Mouse (Mus musculus) intestine, embryonic 14.5 days (tissue): ENCODE data around the gene Sema4b. TPM values are rescaled to one million over a fixed set of nuclear protein-coding genes. Genes with fewer than 3 reads are reported as not detected.
A peak's percentile ranks its signal among the peaks of the same experiment; 100 is the strongest.

Experiments used
- ATAC-seq: fragments of 200-750 bp; cut with Nextera tagmentation; replicated peaks from 2 replicates; pipeline ENCODE4 v1.8.0; 2017; ENCODE audit warnings: low read depth, moderate number of reproducible peaks, moderate TSS enrichment, moderate library complexity; ENCODE audit not compliant: low FRiP score, low TSS enrichment
- DNase-seq: peaks from one replicate; pipeline ENCODE4 v3.0.0-alpha.2; 2018; ENCODE audit warnings: low spot score
- H3K27ac ChIP-seq: fragments of 300-500 bp; sonication (generic); 2 replicates; pipeline ENCODE4 v1.5.1; 2014; ENCODE audit warnings: low read depth, mild to moderate bottlenecking, control low read depth
- H3K27me3 ChIP-seq: fragments of 300-500 bp; sonication (generic); replicated peaks from 2 replicates; pipeline ENCODE4 v1.6.1; 2014; ENCODE audit warnings: low read length, control low read depth; ENCODE audit not compliant: control insufficient read depth, insufficient read depth
- H3K36me3 ChIP-seq: fragments of 300-500 bp; sonication (generic); 2 replicates; pipeline ENCODE4 v1.6.1; 2014; ENCODE audit warnings: low read length, control low read depth; ENCODE audit not compliant: control insufficient read depth, insufficient read depth
- H3K4me1 ChIP-seq: fragments of 300-500 bp; sonication (generic); replicated peaks from 2 replicates; pipeline ENCODE4 v1.6.1; 2014; ENCODE audit warnings: low read length, control low read depth, mixed read lengths; ENCODE audit not compliant: control insufficient read depth, insufficient read depth
- H3K4me2 ChIP-seq: fragments of 300-500 bp; sonication (generic); 2 replicates; pipeline ENCODE4 v1.6.1; 2014; ENCODE audit warnings: low read length
- H3K4me3 ChIP-seq: fragments of 300-500 bp; sonication (generic); 2 replicates; pipeline ENCODE4 v1.5.1; 2014; ENCODE audit warnings: low read depth, low read length, control low read depth, mixed read lengths
- H3K9ac ChIP-seq: fragments of 300-500 bp; sonication (generic); 2 replicates; pipeline ENCODE4 v1.6.1; 2014; ENCODE audit warnings: mild to moderate bottlenecking, low read length
- H3K9me3 ChIP-seq: fragments of 300-500 bp; sonication (generic); 2 replicates; pipeline ENCODE4 v1.6.1; 2016; ENCODE audit warnings: low read length, control low read depth; ENCODE audit not compliant: control insufficient read depth
- WGBS: fragments of 180-500 bp; shearing (Covaris S2); extraction: QIAGEN DNeasy Blood & Tissue Kit; methylation state at CpG from one replicate; pipeline ENCODE4 v1.1.7; 2014; 5-methylcytosine and 5-hydroxymethylcytosine counted together
- polyA plus RNA-seq: library from polyadenylated mRNA; unstranded; fragments of >200 nt; fragmentation: Nextera tagmentation; extraction: Ambion mirVana; gene quantifications from 2 replicates; pipeline ENCODE4 v1.2.1, GENCODE M21; 2014

Sema4b gene
- polyA plus RNA-seq, 1 experiment from 2014 or later = 15.9 TPM

GRCm38 (mm10) chr7:80209669-80210068 lies 23.0 kb downstream of the Sema4b start:
- no peak overlapping the region for H3K27ac ChIP-seq
- WGBS = 81% methylated on average over 6 of the region's 6 CpGs
- H3K36me3 ChIP-seq = peaks cover 19% of the 10 kb centered on the region
- no peaks in the 10 kb centered on the region for H3K9me3 ChIP-seq
- ATAC-seq (no peak), DNase-seq (no peak)
- peaks cover 21% of the 10 kb centered on the region for H3K4me1 ChIP-seq
- no peak overlapping the region for H3K9ac ChIP-seq
- H3K4me3 ChIP-seq = no peak overlapping the region
- H3K27me3 ChIP-seq = no peaks in the 10 kb centered on the region
- no peak overlapping the region for H3K4me2 ChIP-seq

GRCm38 (mm10) chr7:80210982-80211381 lies 24.3 kb downstream of the Sema4b start:
- Histone ChIP-seq H3K9ac (no peak overlapping the region), H3K9me3 (no peaks in the 10 kb centered on the region), H3K4me3 (no peak overlapping the region), H3K27me3 (no peaks in the 10 kb centered on the region), H3K27ac (no peak overlapping the region), H3K4me1 (peaks cover 21% of the 10 kb centered on the region), H3K4me2 (no peak overlapping the region), H3K36me3 (peaks cover 29% of the 10 kb centered on the region)
- ATAC-seq (no peak), DNase-seq (no peak)
- WGBS = 86% methylated on average over 4 of the region's 4 CpGs

DNA sequence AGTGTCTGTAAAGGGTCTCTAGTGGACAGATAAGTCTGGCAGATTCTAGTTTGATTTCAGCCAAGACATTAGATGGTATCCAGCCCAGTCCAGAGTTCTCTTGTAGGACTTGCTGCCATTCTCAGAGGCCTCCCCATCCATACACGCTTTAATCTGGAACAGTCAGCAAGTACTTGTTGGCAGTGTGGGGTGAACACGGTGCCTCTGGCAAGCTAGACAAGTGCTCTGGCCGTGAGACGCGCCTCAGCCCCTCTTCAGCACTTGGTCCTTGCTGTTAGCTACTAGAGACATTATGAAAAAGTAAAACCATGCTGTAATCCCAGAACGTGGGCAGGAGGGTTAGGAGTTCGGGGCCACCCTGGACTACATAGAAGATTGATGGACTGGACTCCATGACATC lies 27.0 kb downstream of the Sema4b start:
- Histone ChIP-seq H3K4me2 (no peak overlapping the region), H3K4me3 (no peak overlapping the region), H3K9me3 (no peaks in the 10 kb centered on the region), H3K27ac (no peak overlapping the region), H3K27me3 (no peaks in the 10 kb centered on the region), H3K36me3 (peaks cover 53% of the 10 kb centered on the region), H3K9ac (no peak overlapping the region), H3K4me1 (0 out of 2 replicates have a peak, but pooled peaks cover 3% of the 10 kb centered on the region)
- 90% methylated on average over 7 of the region's 7 CpGs for WGBS
- DNase-seq = no peak
- no peak for ATAC-seq

DNA sequence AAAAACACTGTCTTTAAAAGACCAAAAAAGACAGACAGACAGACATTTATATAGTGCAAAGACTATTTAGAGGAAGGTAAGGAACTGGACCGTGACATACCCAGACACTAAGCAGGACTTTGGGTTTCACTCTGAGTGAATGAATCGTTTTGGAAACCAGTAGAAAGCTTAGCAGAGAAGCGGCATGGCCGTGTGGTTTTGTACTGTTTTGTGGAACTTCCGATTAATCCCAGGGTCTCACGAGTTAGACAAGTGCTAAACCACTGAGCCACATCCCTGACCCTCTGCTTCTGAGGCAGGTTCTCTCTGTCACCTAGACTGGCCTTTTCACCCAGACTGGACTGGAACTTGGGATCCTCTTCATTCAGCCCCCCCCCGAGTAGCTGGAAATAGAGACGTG lies 27.8 kb downstream of the Sema4b start:
- H3K4me3 ChIP-seq = no peak overlapping the region
- no peaks in the 10 kb centered on the region for H3K9me3 ChIP-seq
- H3K4me2 ChIP-seq = no peak overlapping the region
- no peak for DNase-seq
- peaks cover 62% of the 10 kb centered on the region for H3K36me3 ChIP-seq
- H3K27me3 ChIP-seq = no peaks in the 10 kb centered on the region
- H3K9ac ChIP-seq = no peak overlapping the region
- WGBS = 82% methylated on average over 8 of the region's 8 CpGs
- no peak for ATAC-seq
- H3K4me1 ChIP-seq = no peaks in the 10 kb centered on the region
- H3K27ac ChIP-seq = no peak overlapping the region

- Histone ChIP-seq H3K4me3 (no peak overlapping the region), H3K27ac (no peak overlapping the region), H3K27me3 (no peaks in the 10 kb centered on the region), H3K9ac (no peak overlapping the region), H3K4me1 (no peaks in the 10 kb centered on the region), H3K4me2 (no peak overlapping the region), H3K36me3 (peaks cover 71% of the 10 kb centered on the region), H3K9me3 (no peaks in the 10 kb centered on the region)
- WGBS = 32% methylated on average over 4 of the region's 4 CpGs
- peak; percentile 81; the same call in 1 of the 2 replicates for ATAC-seq
- peak; percentile 87 for DNase-seq
These were observed 28.8 kb downstream of the Sema4b start for GRCm38 (mm10) chr7:80215398-80215797.

DNA sequence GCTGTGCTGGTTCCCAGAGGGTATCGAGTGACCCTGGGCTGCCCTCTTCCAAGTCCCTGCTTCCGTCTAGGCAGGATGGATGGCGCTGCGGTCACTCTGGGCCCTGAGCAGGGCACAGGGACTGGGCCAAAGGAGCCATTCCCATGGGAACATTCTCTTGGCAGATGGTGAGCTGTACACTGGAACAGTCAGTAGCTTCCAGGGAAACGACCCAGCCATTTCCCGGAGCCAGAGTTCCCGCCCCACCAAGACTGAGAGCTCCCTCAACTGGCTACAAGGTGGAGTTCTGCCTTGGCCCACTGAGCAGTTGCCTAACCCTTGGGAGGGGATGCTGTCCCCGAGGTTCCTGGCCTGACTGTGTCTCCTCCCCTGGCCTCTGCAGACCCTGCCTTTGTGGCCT lies 29.9 kb downstream of the Sema4b start:
- no peaks in the 10 kb centered on the region for H3K27me3 ChIP-seq
- H3K36me3 ChIP-seq = peaks cover 82% of the 10 kb centered on the region
- no peak overlapping the region for H3K4me3 ChIP-seq
- H3K4me2 ChIP-seq = no peak overlapping the region
- no peaks in the 10 kb centered on the region for H3K9me3 ChIP-seq
- 79% methylated on average over 8 of the region's 8 CpGs for WGBS
- no peaks in the 10 kb centered on the region for H3K4me1 ChIP-seq
- ATAC-seq = no peak
- no peak overlapping the region for H3K27ac ChIP-seq
- no peak for DNase-seq
- no peak overlapping the region for H3K9ac ChIP-seq

DNA sequence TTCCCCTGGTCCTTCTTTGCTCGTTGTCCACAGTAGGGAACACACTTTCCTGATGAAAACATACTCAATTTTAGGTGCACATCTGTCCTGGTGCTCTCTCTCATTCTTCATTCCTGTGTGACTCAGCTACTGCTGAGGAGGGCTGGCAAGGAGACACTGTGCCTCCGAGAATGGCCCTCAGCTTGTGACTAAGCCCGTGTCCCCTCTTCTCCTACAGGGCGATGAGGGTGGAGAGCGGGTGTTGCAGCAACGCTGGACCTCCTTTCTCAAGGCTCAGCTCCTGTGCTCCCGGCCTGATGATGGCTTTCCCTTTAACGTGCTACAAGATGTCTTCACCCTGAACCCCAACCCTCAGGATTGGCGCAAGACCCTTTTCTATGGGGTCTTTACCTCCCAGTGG lies 32.0 kb downstream of the Sema4b start:
- Histone ChIP-seq H3K9me3 (no peaks in the 10 kb centered on the region), H3K27me3 (no peaks in the 10 kb centered on the region), H3K9ac (no peak overlapping the region), H3K27ac (no peak overlapping the region), H3K36me3 (peaks cover 79% of the 10 kb centered on the region), H3K4me1 (no peaks in the 10 kb centered on the region), H3K4me2 (no peak overlapping the region), H3K4me3 (no peak overlapping the region)
- DNase-seq (no peak), ATAC-seq (no peak)
- 91% methylated on average over 9 of the region's 9 CpGs for WGBS

GRCm38 (mm10) chr7:80220237-80220797 lies 33.7 kb downstream of the Sema4b start:
- peaks cover 82% of the 10 kb centered on the region for H3K36me3 ChIP-seq
- H3K4me3 ChIP-seq = no peak overlapping the region
- ATAC-seq = no peak
- WGBS = 90% methylated on average over 9 of the region's 9 CpGs
- no peak overlapping the region for H3K27ac ChIP-seq
- H3K27me3 ChIP-seq = no peaks in the 10 kb centered on the region
- no peaks in the 10 kb centered on the region for H3K9me3 ChIP-seq
- no peaks in the 10 kb centered on the region for H3K4me1 ChIP-seq
- H3K4me2 ChIP-seq = no peak overlapping the region
- no peak overlapping the region for H3K9ac ChIP-seq
- no peak for DNase-seq

DNA sequence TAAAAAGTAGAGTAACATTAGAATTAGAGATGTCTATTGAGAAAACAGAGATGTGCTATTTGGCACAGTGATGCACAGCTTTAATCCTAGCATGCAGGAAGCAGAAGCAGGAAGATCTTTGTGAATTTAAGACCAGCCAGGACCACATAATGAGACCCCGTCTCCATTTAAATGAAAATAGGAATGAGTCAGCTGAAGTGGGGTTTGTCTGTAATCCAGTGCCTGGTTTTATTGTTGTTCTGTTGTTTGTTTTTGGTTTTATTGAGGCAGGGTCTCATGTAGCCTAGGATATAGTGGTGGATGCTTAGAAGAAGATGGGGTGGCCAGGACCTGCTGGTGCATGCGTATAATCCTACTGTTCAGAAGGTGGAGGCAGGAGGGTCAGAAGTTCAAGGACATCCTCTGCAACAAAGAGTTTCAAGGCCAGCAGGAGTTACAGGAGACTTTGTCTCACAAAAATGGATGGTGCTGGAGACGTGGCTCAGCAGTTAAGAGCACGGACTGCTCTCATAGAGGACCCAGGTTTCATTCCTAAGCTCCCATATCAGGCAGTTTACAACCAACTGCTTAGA lies 34.6 kb downstream of the Sema4b start:
- Histone ChIP-seq H3K4me1 (no peaks in the 10 kb centered on the region), H3K4me2 (no peak overlapping the region), H3K27me3 (no peaks in the 10 kb centered on the region), H3K9me3 (no peaks in the 10 kb centered on the region), H3K27ac (no peak overlapping the region), H3K36me3 (peaks cover 82% of the 10 kb centered on the region), H3K4me3 (no peak overlapping the region), H3K9ac (no peak overlapping the region)
- ATAC-seq (no peak), DNase-seq (no peak)
- WGBS = 79% methylated on average over 4 of the region's 4 CpGs
